Mouse (Mus musculus) liver, postnatal 0 days (tissue): ENCODE results near the gene Lamtor2.

Experiments used
- CTCF ChIP-seq: sonication (generic); IDR thresholded peaks from 2 replicates; pipeline ENCODE4 v1.5.1; 2016; ENCODE audit warnings: antibody characterized with exemption, low read depth
- EP300 ChIP-seq: IDR thresholded peaks from 2 replicates; pipeline ENCODE4 v1.6.1; 2016; ENCODE audit warnings: antibody characterized with exemption, low read depth, mild to moderate bottlenecking

DNA sequence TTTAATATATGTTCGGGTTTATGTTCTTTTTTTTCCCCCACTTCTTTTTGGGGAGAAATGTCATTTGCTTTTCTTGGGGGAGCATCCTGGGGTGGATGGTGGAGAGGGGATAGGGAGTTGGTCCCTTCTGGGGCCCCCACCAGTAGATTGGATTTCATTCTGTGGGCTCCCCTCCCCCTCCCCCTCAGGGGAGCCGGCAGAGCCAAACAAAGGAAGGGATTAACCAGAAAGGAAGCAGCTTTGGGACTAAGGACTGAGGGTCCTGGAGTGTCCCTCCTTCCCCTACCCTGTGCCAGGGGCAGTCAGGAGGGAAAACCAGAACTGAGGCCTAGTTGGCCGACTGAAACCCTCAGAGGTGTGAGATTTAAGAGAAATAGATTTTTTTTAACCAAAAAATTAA, 13.5 kb downstream of the Lamtor2 start:
- TF ChIP-seq CTCF (no peak), EP300 (no peak)
